Mouse (Mus musculus) heart, adult 11 months (tissue): ENCODE measurements at regions not wholly inside any gene's neighbourhood (a gene's known extent, or its start where the extent isn't known, plus 50 kb on each side); places are given as distances from the start of the nearest gene placed in this dataset.
A peak's percentile ranks its signal among the peaks of the same experiment; 100 is the strongest.

ENCODE experiments used
- DNase-seq: peaks from one replicate; pipeline ENCODE4 v3.0.0; 2022

GRCm38 (mm10) chr4:55806799-55807198 is 274.5 kb upstream of the Klf4 start:
- peak; percentile 91 for DNase-seq

- DNase-seq = peak; percentile 87
These were observed 273.2 kb upstream of the Klf4 start for GRCm38 (mm10) chr4:55805255-55806051.

GRCm38 (mm10) chr4:55802101-55802500 is 269.8 kb upstream of the Klf4 start:
- DNase-seq = no peak

- DNase-seq = no peak
These were observed 265.8 kb upstream of the Klf4 start for GRCm38 (mm10) chr4:55798099-55798498.

- no peak for DNase-seq
These were observed 249.1 kb upstream of the Klf4 start for GRCm38 (mm10) chr4:55781329-55781847.

GRCm38 (mm10) chr4:55779581-55779980 is 247.3 kb upstream of the Klf4 start:
- no peak for DNase-seq

GRCm38 (mm10) chr4:55775858-55776257 is 243.6 kb upstream of the Klf4 start:
- peak; percentile 76 for DNase-seq

GRCm38 (mm10) chr4:55774571-55774970 is 242.3 kb upstream of the Klf4 start:
- no peak for DNase-seq

- no peak for DNase-seq
These were observed 237.4 kb upstream of the Klf4 start for GRCm38 (mm10) chr4:55769656-55770055.

GRCm38 (mm10) chr4:55768325-55768724 is 236.1 kb upstream of the Klf4 start:
- DNase-seq = no peak

GRCm38 (mm10) chr4:55767133-55767532 is 234.9 kb upstream of the Klf4 start:
- DNase-seq = peak; percentile 37

GRCm38 (mm10) chr4:55765780-55766179 is 233.5 kb upstream of the Klf4 start:
- no peak for DNase-seq

- DNase-seq = peak; percentile 92
These were observed 230.8 kb upstream of the Klf4 start for GRCm38 (mm10) chr4:55763112-55763511.

GRCm38 (mm10) chr4:55762389-55762788 is 230.1 kb upstream of the Klf4 start:
- DNase-seq = peak; percentile 17

- DNase-seq = no peak
These were observed 225.1 kb upstream of the Klf4 start for GRCm38 (mm10) chr4:55757148-55757927.

- DNase-seq = peak; percentile 98
These were observed 217.8 kb upstream of the Klf4 start for GRCm38 (mm10) chr4:55749949-55750600.

- DNase-seq = peak; percentile 98
These were observed 209.1 kb upstream of the Klf4 start for GRCm38 (mm10) chr4:55741355-55741754.

GRCm38 (mm10) chr4:55740062-55740461 is 207.8 kb upstream of the Klf4 start:
- peak; percentile 86 for DNase-seq

- no peak for DNase-seq
These were observed 206.4 kb upstream of the Klf4 start for GRCm38 (mm10) chr4:55738714-55739113.

- DNase-seq = peak; percentile 54
These were observed 203.2 kb upstream of the Klf4 start for GRCm38 (mm10) chr4:55735453-55735852.

GRCm38 (mm10) chr4:55734331-55734730 is 202.1 kb upstream of the Klf4 start:
- DNase-seq = peak; percentile 67

- DNase-seq = peak; percentile 96
These were observed 201.0 kb upstream of the Klf4 start for GRCm38 (mm10) chr4:55733223-55733622.

GRCm38 (mm10) chr4:55732006-55732405 is 199.7 kb upstream of the Klf4 start:
- DNase-seq = peak; percentile 97
